Mouse (Mus musculus): ENCODE data around the gene Stau1. TPM values are rescaled to one million over a fixed set of nuclear protein-coding genes. Genes with fewer than 3 reads are reported as not detected.
"Not testable (repeated sequence)": the region's sequence is repeated elsewhere in the genome, so short reads cannot be mapped to it uniquely, and the experiment has no call there.

Stau1 gene
- total RNA-seq (2021): 10 to 100 TPM; 68.4 to 76.3 TPM
- long read RNA-seq, experiment 1, transcript Stau1-202 (12 exons, 3,569 nt): major isoform, 32 of 78 reads
- long read RNA-seq, experiment 1, transcript Stau1-209 (4 exons, 774 nt): minor isoform, 14 of 78 reads
- long read RNA-seq, experiment 1, transcript Stau1-204 (12 exons, 2,976 nt): minor isoform, 21 of 78 reads
- long read RNA-seq, experiment 1, partial matches to known transcripts: 5 of 78 reads
- long read RNA-seq, experiment 1, other reads (novel, unspliced or antisense): 6 of 78 reads
- long read RNA-seq, experiment 2, transcript Stau1-209 (4 exons, 774 nt): major isoform, 26 of 72 reads
- long read RNA-seq, experiment 2, transcript Stau1-202 (12 exons, 3,569 nt): minor isoform, 13 of 72 reads
- long read RNA-seq, experiment 2, transcript Stau1-204 (12 exons, 2,976 nt): minor isoform, 11 of 72 reads
- long read RNA-seq, experiment 2, partial matches to known transcripts: 15 of 72 reads
- long read RNA-seq, experiment 2, other reads (novel, unspliced or antisense): 7 of 72 reads

GRCm38 (mm10) chr2:166995796-166996532, at the start of gene Stau1:
Gene Stau1 (minus strand): TSS chr2:166996299.
- DNase-seq (ENCODE audit: low spot score in 2 of 2): peak; percentile 88 to 89

GRCm38 (mm10) chr2:167043400-167044121, 47.5 kb upstream of the Stau1 start:
- DNase-seq (ENCODE audit: low spot score in 2 of 2): no peak

- DNase-seq (ENCODE audit: low spot score in 2 of 2): no peak
Measured at GRCm38 (mm10) chr2:167039386-167039785, 43.3 kb upstream of the Stau1 start.

GRCm38 (mm10) chr2:167038716-167039115, 42.6 kb upstream of the Stau1 start:
- DNase-seq (ENCODE audit: low spot score in 2 of 2): no peak

GRCm38 (mm10) chr2:167038297-167038696, 42.2 kb upstream of the Stau1 start:
- DNase-seq (ENCODE audit: low spot score in 2 of 2): no peak

GRCm38 (mm10) chr2:167037710-167038109, 41.6 kb upstream of the Stau1 start:
- DNase-seq (ENCODE audit: low spot score in 2 of 2): no peak

GRCm38 (mm10) chr2:167030507-167030906, 34.4 kb upstream of the Stau1 start:
- DNase-seq (ENCODE audit: low spot score in 2 of 2): no peak

- DNase-seq (ENCODE audit: low spot score in 2 of 2): no peak
Measured at GRCm38 (mm10) chr2:167028553-167028952, 32.5 kb upstream of the Stau1 start.

GRCm38 (mm10) chr2:167019396-167019795, 23.3 kb upstream of the Stau1 start:
- DNase-seq (ENCODE audit: low spot score in 2 of 2): no peak

GRCm38 (mm10) chr2:167015382-167015718, 19.3 kb upstream of the Stau1 start:
- DNase-seq (ENCODE audit: low spot score in 2 of 2): no peak

- peak; percentile 93 for DNase-seq (ENCODE audit: low spot score in 2 of 2)
Measured at GRCm38 (mm10) chr2:167014702-167015381, 18.7 kb upstream of the Stau1 start, which contains the start of gene Ddx27. Gene Ddx27 (plus strand): TSS chr2:167015193.

GRCm38 (mm10) chr2:167010546-167010945, 14.4 kb upstream of the Stau1 start:
- no peak for DNase-seq (ENCODE audit: low spot score in 2 of 2)

GRCm38 (mm10) chr2:167009483-167009882, 13.4 kb upstream of the Stau1 start:
- no peak for DNase-seq (ENCODE audit: low spot score in 2 of 2)

GRCm38 (mm10) chr2:167007565-167007964, 11.5 kb upstream of the Stau1 start:
- DNase-seq (ENCODE audit: low spot score in 2 of 2): not testable (repeated sequence)

- no peak for DNase-seq (ENCODE audit: low spot score in 2 of 2)
Measured at GRCm38 (mm10) chr2:167007001-167007491, 10.9 kb upstream of the Stau1 start.

- DNase-seq (ENCODE audit: low spot score in 2 of 2): no peak
Measured at GRCm38 (mm10) chr2:167006355-167006754, 10.3 kb upstream of the Stau1 start.

GRCm38 (mm10) chr2:167004099-167004854, 8.2 kb upstream of the Stau1 start:
- peak; percentile 37 to 76 for DNase-seq (ENCODE audit: low spot score in 2 of 2)

- no peak for DNase-seq (ENCODE audit: low spot score in 2 of 2)
Measured at GRCm38 (mm10) chr2:167001486-167001885, 5.4 kb upstream of the Stau1 start.

- no peak for DNase-seq (ENCODE audit: low spot score in 2 of 2)
Measured at GRCm38 (mm10) chr2:166996533-166996894, 415 bp upstream of the Stau1 start.

All from adrenal gland, adult 18-20 months (tissue).